Mouse (Mus musculus) liver, embryonic 16.5 days (tissue): ENCODE results near the gene Sema6c. TPM values are rescaled to one million over a fixed set of nuclear protein-coding genes. Genes with fewer than 3 reads are reported as not detected.
"Not testable (repeated sequence)": the region's sequence is repeated elsewhere in the genome, so short reads cannot be mapped to it uniquely, and the experiment has no call there.

Experiments
- ATAC-seq: fragments of 200-750 bp; cut with Nextera tagmentation; 2 replicates; pipeline ENCODE4 v1.8.0; 2017; ENCODE audit warnings: low read depth, mild to moderate bottlenecking, moderate number of reproducible peaks, moderate library complexity
- H3K27ac ChIP-seq: fragments of 300-500 bp; sonication (generic); 2 replicates; pipeline ENCODE4 v1.5.1; 2014; ENCODE audit warnings: mild to moderate bottlenecking, low read length
- H3K27me3 ChIP-seq: fragments of 300-500 bp; sonication (generic); 2 replicates; pipeline ENCODE4 v1.6.1; 2014; ENCODE audit warnings: low read depth, low read length, mixed read lengths; ENCODE audit not compliant: control insufficient read depth, insufficient read depth
- H3K36me3 ChIP-seq: fragments of 300-500 bp; sonication (generic); 2 replicates; pipeline ENCODE4 v1.6.1; 2014; ENCODE audit warnings: mild to moderate bottlenecking; ENCODE audit not compliant: control insufficient read depth, insufficient read depth
- H3K4me1 ChIP-seq: fragments of 300-500 bp; sonication (generic); 2 replicates; pipeline ENCODE4 v1.6.1; 2014; ENCODE audit warnings: low read depth, low read length, mixed read lengths; ENCODE audit not compliant: control insufficient read depth
- H3K4me2 ChIP-seq: fragments of 300-500 bp; sonication (generic); 2 replicates; pipeline ENCODE4 v1.6.1; 2014; ENCODE audit warnings: low read depth, low read length, mixed read lengths
- H3K4me3 ChIP-seq: fragments of 300-500 bp; sonication (generic); 2 replicates; pipeline ENCODE4 v1.5.1; 2014; ENCODE audit warnings: low read depth, mild to moderate bottlenecking, low read length
- H3K9ac ChIP-seq: fragments of 300-500 bp; sonication (generic); 2 replicates; pipeline ENCODE4 v1.6.1; 2014; ENCODE audit warnings: low read depth, low read length
- H3K9me3 ChIP-seq: fragments of 300-500 bp; sonication (generic); replicated peaks from 2 replicates; pipeline ENCODE4 v1.6.1; 2016; ENCODE audit warnings: low read length; ENCODE audit not compliant: control insufficient read depth
- WGBS: fragments of 180-500 bp; shearing (Covaris S2); extraction: QIAGEN DNeasy Blood & Tissue Kit; methylation state at CpG from one replicate; pipeline ENCODE4 v1.1.7; 2014; ENCODE audit not compliant: insufficient replicate concordance; 5-methylcytosine and 5-hydroxymethylcytosine counted together
- polyA plus RNA-seq: library from polyadenylated mRNA; unstranded; fragments of >200 nt; fragmentation: Nextera tagmentation; extraction: Ambion mirVana; gene quantifications from 2 replicates; pipeline ENCODE4 v1.2.1, GENCODE M21; 2015

The Sema6c gene
- polyA plus RNA-seq, 1 experiment from 2014 or later: 0.19 TPM

GRCm38 (mm10) chr3:95210585-95210984 lies 50.3 kb downstream of the Sema6c start:
- H3K4me2 ChIP-seq: no peak overlapping the region
- H3K27me3 ChIP-seq: no peaks in the 10 kb centered on the region
- no peak for ATAC-seq
- H3K9me3 ChIP-seq: no peaks in the 10 kb centered on the region
- H3K9ac ChIP-seq: no peak overlapping the region
- WGBS: 88% methylated on average over 2 of the region's 2 CpGs
- peaks cover 25% of the 10 kb centered on the region for H3K36me3 ChIP-seq
- H3K4me3 ChIP-seq: no peak overlapping the region
- H3K27ac ChIP-seq: no peak overlapping the region
- H3K4me1 ChIP-seq: peaks cover 6% of the 10 kb centered on the region; the same call in 1 of the 2 replicates

DNA sequence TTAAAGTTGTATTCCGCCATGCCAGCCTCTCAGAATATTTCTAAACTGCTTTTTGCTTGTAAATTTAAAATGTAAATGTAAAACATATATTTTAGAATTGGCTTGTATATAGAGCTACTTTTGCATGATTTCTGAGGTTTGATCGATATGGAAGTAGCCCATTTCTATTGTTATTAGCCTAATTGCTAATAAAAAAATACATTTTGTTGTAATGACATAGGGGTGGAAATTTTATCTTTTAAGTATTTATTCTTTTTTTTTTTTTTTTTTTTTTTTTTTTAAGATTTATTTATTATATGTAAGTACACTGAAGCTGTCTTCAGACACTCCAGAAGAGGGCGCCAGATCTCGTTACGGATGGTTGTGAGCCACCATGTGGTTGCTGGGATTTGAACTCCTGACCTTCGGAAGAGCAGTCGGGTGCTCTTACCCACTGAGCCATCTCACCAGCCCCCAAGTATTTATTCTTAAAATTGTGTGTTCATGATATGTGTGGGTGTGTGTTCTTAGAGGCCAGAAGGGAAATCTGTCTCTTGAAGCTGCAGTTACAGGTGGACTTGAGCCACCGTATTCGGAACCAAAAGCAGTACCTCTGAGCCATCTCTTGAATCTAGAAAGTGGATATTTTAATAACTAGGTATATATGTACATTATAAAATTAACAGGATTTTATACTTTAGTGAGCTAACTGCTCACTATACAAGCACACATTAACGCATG lies 52.8 kb downstream of the Sema6c start:
- H3K27ac ChIP-seq: not testable (repeated sequence)
- WGBS: 90% methylated on average over 7 of the region's 10 CpGs

DNA sequence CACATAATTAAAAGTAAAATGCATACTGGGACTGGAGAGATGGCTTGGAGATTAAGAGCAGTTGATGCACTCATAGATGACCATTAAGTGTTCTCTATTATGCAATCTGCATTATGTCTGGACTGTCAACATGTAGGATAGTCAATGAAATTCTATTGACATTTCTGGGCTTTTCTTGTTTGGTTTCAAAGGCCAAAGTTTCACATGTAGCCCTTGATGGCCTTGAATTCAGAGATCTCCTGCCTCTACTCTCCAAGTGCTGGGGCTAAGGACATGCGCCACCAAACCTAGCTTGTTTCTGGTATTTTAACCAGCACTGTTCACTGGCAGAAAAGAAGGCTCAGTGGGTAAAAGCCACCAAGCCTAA lies 53.3 kb downstream of the Sema6c start:
- H3K9ac ChIP-seq: no peak overlapping the region
- 70% methylated on average over 1 of the region's 1 CpGs for WGBS
- H3K27ac ChIP-seq: peak overlapping the region; percentile 77

More for the DNA sequence above, 52.8 kb downstream of the Sema6c start:
- not testable (repeated sequence) for ATAC-seq, H3K27me3 ChIP-seq, H3K4me3 ChIP-seq, H3K9me3 ChIP-seq, H3K9ac ChIP-seq, H3K4me2 ChIP-seq
- Histone ChIP-seq H3K36me3 (peaks cover 19% of the 10 kb centered on the region), H3K4me1 (peaks cover 17% of the 10 kb centered on the region)

DNA sequence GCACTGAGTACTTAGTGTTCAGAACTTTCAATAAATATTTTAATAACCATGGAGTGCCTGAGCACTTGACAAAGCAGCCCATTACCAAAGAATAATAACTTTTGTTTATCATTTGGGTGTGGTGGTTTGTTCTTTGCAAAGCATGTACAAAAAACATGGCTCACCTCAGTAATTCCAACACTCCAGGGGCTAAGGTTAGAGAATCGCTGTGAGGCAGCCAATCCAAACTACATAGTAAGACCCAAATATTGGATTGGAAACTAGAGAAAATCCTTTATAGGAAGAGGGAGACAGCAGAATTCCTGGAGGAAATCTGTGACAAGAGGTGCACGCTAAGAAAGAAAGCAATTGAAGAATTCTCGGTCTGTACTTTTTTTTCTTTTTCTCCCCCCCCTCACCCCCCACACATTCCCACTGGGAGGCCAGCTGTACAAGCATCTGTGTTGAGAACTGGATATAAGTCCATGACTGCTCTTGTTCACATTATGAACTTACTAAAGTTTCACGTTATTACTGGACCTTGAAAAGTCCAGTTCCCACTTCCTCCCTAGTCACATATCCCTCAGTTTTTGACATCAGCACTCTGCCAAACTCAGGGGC lies 56.5 kb downstream of the Sema6c start:
- H3K36me3 ChIP-seq: peaks cover 12% of the 10 kb centered on the region
- no peak for ATAC-seq
- peak overlapping the region; percentile 93 for H3K4me3 ChIP-seq
- peak overlapping the region; percentile 78 for H3K4me2 ChIP-seq
- H3K9me3 ChIP-seq: no peaks in the 10 kb centered on the region
- peak overlapping the region; percentile 95 for H3K27ac ChIP-seq
- peaks cover 24% of the 10 kb centered on the region for H3K4me1 ChIP-seq
- 14% methylated on average over 4 of the region's 4 CpGs for WGBS
- H3K27me3 ChIP-seq: no peaks in the 10 kb centered on the region
- H3K9ac ChIP-seq: peak overlapping the region; percentile 94

More for the DNA sequence above, 53.3 kb downstream of the Sema6c start:
- peaks cover 22% of the 10 kb centered on the region for H3K4me1 ChIP-seq
- peaks cover 14% of the 10 kb centered on the region for H3K36me3 ChIP-seq
- H3K4me2 ChIP-seq: no peak overlapping the region
- H3K27me3 ChIP-seq: no peaks in the 10 kb centered on the region
- H3K9me3 ChIP-seq: no peaks in the 10 kb centered on the region
- ATAC-seq: peak; percentile 6; the same call in 1 of the 2 replicates
- no peak overlapping the region for H3K4me3 ChIP-seq

DNA sequence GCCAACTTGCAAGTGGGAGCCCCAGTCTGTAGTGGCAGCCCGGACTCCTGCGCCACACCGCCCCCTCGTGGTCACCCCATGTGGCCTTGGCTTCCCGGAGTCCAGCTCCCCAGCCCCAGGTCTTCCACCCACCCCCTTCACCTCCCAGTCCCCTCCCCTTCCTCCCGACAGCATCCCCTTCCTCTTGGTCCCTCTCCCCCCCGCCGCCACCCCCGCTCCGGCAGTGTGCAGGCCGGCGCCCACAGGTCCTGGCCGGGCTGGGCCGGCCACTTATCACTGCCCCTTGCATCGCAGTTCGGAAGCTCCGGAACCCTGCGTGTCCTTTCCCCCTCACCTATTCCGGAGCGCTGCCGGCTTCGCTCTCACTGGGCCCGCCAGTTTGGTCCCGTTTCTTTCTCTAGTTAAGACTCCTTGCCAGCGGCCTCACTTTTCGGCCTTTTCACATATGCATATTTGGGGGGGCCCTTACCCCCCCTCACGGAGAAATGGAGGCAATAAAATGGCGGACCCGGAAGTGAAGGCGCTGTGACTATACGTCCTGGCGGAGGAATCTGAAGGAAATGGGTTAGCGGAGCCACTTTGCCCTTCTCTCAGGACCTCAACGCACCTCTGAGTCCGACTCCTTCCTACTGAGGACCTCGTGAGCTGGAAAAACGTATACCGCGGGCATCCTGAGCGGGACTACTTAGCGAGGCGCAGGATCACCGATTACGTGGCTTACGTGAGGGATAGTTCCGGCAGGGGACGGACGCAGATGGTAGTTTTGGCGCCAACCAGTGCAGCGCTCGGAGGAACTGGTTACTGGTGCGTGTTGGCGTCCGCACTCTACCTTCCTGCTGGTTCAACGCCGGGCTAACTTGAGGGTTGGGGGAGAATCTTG lies 57.2 kb downstream of the Sema6c start, which contains the start of gene Gabpb2:
Gabpb2 (minus strand) TSS at position 662 of the 880 bp plus-strand sequence.
- no peaks in the 10 kb centered on the region for H3K27me3 ChIP-seq
- WGBS: under 1% methylated on average over 55 of the region's 56 CpGs
- peaks cover 12% of the 10 kb centered on the region for H3K36me3 ChIP-seq
- no peaks in the 10 kb centered on the region for H3K9me3 ChIP-seq
- peak; percentile 85 for ATAC-seq
- H3K4me2 ChIP-seq: peak within 1 kb of the TSS; percentile 78
- H3K4me1 ChIP-seq: peaks cover 24% of the 10 kb centered on the region
- H3K27ac ChIP-seq: peak within 1 kb of the TSS; percentile 95
- peak within 1 kb of the TSS; percentile 94 for H3K9ac ChIP-seq
- H3K4me3 ChIP-seq: peak within 1 kb of the TSS; percentile 93

GRCm38 (mm10) chr3:95218466-95219137 lies 58.3 kb downstream of the Sema6c start:
- 51% methylated on average over 6 of the region's 6 CpGs for WGBS
- H3K27me3 ChIP-seq: no peaks in the 10 kb centered on the region
- peaks cover 12% of the 10 kb centered on the region for H3K36me3 ChIP-seq
- H3K4me3 ChIP-seq: peak overlapping the region; percentile 93
- peak overlapping the region; percentile 78 for H3K4me2 ChIP-seq
- H3K27ac ChIP-seq: peak overlapping the region; percentile 95
- ATAC-seq: no peak
- peak overlapping the region; percentile 94 for H3K9ac ChIP-seq
- no peaks in the 10 kb centered on the region for H3K9me3 ChIP-seq
- peaks cover 24% of the 10 kb centered on the region for H3K4me1 ChIP-seq

DNA sequence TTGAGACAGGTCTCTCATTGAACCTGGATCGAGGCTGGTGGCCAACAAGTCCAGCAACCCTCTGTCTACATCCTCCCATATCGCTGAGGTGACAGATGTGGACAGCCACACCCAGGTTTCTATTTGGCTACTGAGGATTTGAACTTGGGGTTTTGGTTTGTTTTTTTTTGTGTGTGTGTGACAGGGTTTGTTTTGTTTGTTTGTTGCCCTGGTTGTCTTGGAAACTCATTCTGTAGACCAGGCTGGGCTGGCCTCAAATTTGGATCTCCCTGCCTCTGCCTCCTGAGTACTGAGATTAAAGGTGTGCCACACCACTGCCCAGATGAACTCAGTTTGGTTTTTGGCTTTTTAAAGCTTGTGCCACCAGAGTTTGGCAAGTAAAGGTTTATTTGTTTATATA lies 62.8 kb downstream of the Sema6c start:
- WGBS: 85% methylated on average over 2 of the region's 2 CpGs
- H3K4me2 ChIP-seq: no peak overlapping the region
- H3K27me3 ChIP-seq: no peaks in the 10 kb centered on the region
- H3K27ac ChIP-seq: no peak overlapping the region
- peaks cover 10% of the 10 kb centered on the region for H3K4me1 ChIP-seq
- H3K4me3 ChIP-seq: no peak overlapping the region
- peaks cover 3% of the 10 kb centered on the region for H3K36me3 ChIP-seq
- no peaks in the 10 kb centered on the region for H3K9me3 ChIP-seq
- no peak for ATAC-seq
- no peak overlapping the region for H3K9ac ChIP-seq
